Mouse (Mus musculus) thymus, adult 18-20 months (tissue): ENCODE results near the gene Noct.
A peak's percentile ranks its signal among the peaks of the same experiment; 100 is the strongest.

Experiments used
- DNase-seq, 2 experiments: peaks; one replicate each; pipeline ENCODE4 v3.0.0; 2022; ENCODE audit warnings: mixed read lengths in 2 of 2

The Noct gene

DNA sequence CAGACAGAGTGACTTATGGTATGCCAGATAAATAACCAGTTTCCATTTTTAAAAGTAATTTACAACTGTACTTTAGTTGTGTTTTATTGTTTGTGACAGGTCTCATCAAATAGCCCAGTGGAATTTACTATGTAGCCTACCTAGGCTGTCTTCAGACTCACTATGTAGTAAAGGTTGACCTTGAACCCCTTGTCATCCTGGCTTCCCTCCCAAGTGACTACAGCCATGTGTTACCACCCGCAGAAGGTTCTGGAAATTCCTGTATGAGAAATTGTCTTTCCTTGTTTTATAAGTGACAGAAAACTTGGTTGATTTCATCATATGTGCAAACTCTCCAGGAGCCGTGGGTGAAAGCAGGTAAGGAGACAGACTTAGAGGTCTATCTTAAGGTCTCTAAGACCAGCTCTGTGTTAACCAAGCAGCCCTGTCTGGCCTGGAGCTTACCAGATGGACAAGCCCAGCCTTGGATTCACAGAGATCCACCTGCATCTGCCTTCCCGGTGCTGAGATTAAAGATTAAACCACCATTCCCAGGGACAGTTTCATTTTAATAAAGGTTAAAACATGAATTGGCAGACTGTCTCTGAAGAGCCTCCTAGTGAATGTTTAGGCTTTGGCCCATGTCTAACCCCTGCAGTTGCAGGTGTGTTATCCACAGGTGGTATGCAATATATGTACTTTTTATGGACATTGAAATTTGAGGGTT lies 8.1 kb downstream of the Noct start:
- no peak for DNase-seq

DNA sequence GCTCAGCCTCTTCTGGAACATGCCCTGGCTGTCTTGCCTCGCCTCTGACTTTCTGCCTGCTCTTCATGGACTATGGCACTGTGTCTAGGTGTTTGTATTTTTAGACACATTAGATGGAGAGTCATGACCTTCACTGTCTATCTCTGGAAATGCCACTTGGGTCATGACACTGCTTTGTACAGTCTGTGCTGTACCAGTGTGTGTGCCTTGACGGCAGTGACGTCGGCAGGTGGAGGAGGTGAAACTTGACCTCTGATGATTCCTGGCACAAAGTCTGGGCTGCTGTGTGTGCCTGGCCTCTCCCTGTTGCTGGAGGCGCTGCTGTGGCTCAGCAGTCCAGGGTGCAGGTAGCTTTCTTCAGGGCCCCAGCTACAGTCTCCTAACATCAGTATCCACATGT lies 9.2 kb downstream of the Noct start:
- DNase-seq, result no peak

GRCm38 (mm10) chr3:51233918-51234751 lies 9.9 kb downstream of the Noct start:
- DNase-seq, result peak; percentile 58 to 70

DNA sequence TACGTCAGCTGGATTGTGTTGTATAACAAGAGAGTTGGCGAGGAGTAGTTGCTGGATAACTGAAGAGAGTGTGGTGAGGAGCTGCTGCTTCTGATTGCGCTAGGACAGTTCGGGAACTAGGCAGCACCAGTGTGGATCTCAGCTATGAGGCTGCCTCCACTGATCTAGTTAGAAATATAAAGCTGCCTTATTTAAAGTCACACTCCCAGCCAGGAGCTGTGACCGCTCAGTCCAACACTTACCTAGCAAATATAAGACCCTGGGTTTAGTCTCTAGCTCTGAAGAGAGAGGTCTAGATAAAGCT lies 10.5 kb downstream of the Noct start:
- no peak for DNase-seq

- no peak for DNase-seq
Observed at GRCm38 (mm10) chr3:51238515-51238914, 14.3 kb downstream of the Noct start.

- no peak for DNase-seq
Observed at GRCm38 (mm10) chr3:51239541-51239940, 15.3 kb downstream of the Noct start.

DNA sequence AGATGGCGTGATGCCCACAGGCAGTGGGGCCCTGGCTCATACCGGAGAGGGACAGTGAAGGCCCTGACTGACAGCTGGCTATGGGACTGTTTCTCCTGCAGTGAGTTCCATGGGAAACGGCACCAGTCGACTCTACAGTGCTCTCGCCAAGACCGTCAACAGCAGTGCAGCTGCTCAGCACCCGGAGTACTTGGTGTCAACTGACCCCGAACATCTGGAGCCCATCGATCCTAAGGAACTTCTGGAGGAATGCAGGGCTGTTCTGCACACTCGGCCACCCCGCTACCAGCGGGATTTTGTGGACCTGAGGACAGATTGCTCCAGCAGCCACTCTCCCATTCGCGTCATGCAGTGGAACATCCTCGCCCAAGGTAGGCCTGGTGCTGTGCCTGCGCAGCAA lies 23.5 kb downstream of the Noct start:
- no peak for DNase-seq

DNA sequence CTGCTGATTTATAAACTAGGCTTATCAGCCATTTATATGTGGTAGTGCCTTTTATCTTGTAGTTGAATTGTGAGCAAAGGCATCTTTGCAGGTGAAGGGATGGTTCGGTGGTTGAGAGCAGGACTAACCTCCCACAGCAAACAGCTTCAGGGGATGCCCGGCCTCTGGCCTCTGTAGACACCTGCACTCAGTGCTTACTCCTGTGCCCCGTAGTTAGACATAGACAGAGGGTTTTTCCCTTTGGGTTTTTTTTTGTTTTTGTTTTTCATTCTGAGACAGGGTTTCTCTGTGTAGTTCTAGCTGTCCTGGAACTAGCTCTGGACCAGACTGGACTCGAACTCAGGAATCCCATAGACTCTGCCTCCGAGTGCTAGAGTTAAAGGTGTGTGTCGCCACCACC lies 24.4 kb downstream of the Noct start:
- DNase-seq, result no peak

DNA sequence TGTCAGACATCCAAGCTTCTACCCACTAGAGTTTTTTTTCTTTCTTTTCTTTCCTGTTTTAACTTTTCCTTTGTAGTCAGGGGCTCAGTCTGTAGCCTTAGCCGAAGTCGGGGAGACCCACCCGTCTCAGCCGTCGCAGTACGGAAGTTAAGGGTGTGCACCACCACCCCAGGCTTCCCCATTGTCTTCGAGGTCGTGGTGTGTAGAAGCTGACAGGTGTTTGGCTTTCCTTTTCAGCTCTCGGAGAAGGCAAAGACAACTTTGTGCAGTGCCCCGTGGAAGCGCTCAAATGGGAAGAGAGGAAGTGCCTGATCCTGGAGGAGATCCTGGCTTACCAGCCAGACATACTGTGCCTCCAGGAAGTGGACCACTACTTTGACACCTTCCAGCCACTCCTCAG lies 25.2 kb downstream of the Noct start:
- DNase-seq, result no peak

- no peak for DNase-seq
Observed at GRCm38 (mm10) chr3:51249866-51250265, 25.6 kb downstream of the Noct start.

GRCm38 (mm10) chr3:51251057-51251456 lies 26.8 kb downstream of the Noct start:
- DNase-seq, result no peak

- DNase-seq, result no peak
Observed at GRCm38 (mm10) chr3:51252223-51252622, 28.0 kb downstream of the Noct start.

- DNase-seq, result no peak
Observed at GRCm38 (mm10) chr3:51252689-51253402, 28.6 kb downstream of the Noct start.

DNA sequence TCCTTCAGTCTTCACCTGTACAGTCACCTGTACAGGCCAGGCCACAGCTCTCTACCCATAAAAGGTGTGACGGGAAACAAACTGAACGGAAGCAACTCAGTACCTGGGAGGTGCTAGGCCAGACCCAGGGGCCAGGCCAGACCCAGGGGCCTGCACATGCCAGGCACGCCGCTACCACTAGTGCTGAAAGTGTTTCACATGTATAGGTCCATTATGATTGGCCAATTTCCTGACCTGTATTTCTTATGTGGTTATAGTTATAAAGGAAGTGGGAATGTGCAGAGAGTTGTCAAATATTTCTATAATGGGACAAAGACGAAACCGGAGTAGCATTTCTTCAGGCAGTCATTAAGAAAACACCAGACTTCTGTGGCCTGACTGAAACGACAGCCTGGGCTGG lies 30.5 kb downstream of the Noct start:
- no peak for DNase-seq

GRCm38 (mm10) chr3:51256450-51256849 lies 32.2 kb downstream of the Noct start:
- no peak for DNase-seq

DNA sequence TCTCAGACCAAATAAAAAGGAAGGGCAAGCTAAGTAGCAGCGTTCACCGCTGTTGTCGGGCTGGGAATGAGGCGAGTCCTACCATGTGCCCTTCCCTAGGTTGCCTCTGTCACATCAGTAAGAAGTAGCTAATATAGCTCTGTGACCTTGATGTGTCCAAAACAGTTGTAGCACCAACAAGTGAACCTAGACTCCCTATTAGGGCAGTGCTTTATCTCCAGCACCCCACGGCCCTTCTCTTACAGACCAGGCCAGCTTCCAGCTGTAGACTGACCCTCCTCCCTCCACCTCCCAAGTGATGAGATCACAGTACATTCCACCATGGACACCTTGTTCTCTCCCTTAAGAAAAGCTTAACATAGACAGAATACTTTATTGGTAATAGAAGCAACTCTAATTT lies 33.8 kb downstream of the Noct start:
- DNase-seq, result no peak

GRCm38 (mm10) chr3:51262942-51263341 lies 38.7 kb downstream of the Noct start:
- DNase-seq, result no peak

DNA sequence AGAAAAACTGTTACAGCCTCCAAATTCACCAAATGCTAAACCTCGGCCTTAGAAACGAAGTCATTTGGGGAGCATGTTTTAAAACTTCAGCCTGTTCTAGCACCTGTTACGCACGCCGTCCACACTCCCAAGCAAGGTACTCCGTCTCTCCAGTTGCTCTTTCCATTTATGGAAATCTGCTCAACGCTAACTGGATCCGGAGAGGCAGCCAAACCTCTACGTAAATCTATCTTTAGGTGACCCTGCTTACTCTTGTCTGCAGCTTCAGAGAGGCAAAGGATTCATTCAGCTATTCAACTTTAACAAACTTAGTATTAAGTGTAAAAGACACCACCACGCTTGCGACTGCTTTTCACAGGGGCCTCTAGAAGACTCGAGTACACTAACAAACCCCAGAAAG lies 44.2 kb downstream of the Noct start:
- no peak for DNase-seq

DNA sequence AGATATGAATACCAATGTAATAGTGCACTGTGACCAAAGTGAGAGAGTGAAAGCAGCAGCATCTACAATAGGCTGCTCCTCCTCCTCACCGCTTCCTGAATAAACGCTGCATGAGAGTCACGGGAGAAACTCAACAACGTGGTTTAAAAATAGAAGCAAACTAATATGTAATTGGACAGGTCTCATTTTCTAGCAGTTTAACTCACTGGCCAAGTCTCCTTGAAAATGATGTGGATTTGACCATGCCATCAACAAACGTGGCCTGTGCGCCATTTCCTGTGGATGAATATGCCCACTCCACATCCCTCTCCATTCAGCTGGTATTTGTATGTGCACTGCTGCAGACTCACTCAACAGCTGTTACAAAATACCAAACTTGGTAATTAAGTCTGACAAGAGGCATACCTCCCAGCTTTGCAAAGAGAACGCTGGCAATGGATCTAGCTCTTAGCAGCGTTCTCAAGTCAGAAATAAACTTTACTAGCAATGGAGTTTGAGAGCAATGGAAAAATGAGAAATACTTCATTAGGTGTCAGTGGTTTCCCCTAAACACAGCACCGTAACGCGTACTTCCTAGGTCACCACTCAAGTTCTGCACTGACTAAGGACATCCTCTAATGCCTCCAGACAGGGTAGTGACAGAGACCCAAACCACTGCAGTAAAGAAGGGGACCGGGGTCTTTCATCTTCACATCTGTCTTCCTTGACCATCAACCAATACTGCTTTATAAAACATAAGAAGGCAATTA lies 46.0 kb downstream of the Noct start:
- no peak for DNase-seq

- DNase-seq, result peak; percentile 100
Observed at GRCm38 (mm10) chr3:51275956-51276398, 51.7 kb downstream of the Noct start.

DNA sequence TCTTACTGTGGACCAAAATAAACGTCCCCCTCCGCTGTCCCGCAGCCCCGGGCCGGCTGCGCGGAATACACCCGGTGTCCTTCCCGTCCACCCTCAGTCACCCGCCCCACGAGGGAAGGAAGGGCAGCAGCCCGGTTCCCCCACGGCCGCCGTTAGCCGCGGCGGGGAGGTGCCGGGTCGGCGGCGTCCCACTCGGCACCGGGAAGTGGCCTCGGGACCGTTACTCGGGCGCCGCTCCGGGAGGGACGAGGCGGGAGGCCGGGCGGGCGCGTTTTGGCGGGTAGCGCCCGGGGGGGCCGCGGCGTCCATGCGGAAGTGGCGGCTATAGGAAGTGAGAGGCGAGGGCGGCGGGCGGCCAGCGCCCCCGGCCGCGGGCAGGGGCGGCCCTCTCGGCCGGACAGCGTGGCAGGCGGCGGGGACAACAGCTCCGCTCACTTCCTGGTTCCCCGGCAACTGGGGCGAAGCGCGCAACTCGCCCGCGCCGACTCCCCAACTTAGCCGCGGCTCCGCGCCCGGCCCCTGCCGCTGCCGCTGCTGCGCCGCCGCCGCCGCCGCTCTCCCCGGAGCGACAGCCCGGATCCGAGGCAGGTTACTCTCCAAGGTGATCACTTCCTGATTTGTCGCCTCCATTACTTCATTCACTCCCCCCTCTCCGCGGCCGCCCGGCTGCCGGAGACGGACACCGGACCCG lies 52.3 kb downstream of the Noct start:
- DNase-seq, result no peak
